ENCODE assay signal across 9 mouse cellular contexts in the genomic region with DNA sequence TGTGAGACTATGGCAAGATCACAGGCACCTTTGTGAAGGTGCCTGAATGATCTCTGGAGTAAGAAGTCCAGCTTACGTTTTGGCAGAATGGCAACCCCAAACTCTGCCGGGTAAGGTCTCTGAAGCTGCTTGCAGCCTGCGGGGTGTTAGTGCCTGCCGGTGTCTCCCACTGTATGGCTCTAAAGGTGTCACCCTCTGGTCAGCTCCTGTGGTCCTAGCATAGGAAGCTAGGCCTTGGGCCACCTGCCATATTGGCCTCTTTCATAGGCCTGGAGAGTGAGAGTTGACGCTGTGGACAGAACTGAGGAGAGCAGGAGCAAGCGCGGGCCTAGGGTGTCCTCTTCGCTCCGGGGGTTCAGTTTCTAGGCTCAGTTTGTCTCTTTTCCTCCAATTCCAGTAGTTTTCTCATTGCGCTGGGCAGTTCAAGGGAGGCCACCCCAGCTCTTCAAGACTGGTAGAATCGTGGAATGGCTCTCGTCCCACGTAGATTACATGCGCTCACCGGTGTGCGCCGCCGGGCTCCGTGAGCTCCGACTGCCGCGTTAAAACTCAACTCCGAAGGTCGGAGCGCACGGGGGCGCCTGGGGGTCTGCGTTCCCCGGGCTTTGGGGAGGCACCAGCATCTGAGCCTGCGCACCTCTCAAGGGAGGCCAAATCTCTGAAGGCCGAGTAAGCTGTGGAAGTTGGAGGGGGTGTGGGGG. TPM values are rescaled to one million over a fixed set of nuclear protein-coding genes. Genes with fewer than 3 reads are reported as not detected.
A peak's percentile ranks its signal among the peaks of the same experiment; 100 is the strongest.
DNase-seq lines count a peak whose midpoint lies in the region; ATAC-seq and TF ChIP-seq lines count a peak whose summit lies in the region.
"Had no signal": no experiment of that assay in that cellular context is flagged by ENCODE, and none has a peak within 500 bp of the region (broad histone marks: within the 10 kb centered on the region; RNA-seq: fewer than 3 reads in every experiment).

No protein-coding gene starts in this region.

- peak overlapping the region; percentile 98 for H3K4me2 ChIP-seq in heart, embryonic 15.5 days
- peak overlapping the region; percentile 89 for H3K4me2 ChIP-seq in midbrain, embryonic 12.5 days (replicated peaks)

- no peak for ATAC-seq in heart, embryonic 15.5 days (replicated peaks; ENCODE audit: insufficient number of reproducible peaks, insufficient read depth, low FRiP score, low read depth)
- no peak for ATAC-seq in midbrain, embryonic 12.5 days (ENCODE audit: low FRiP score, low read depth)
- ATAC-seq: Patski had no signal

- peaks cover 31% of the 10 kb centered on the region for H3K27me3 ChIP-seq in thymus, adult 2 months (ENCODE audit: control insufficient read depth, insufficient read depth, low read length)
- peaks cover 65% of the 10 kb centered on the region for H3K27me3 ChIP-seq in heart, embryonic 15.5 days
- H3K27me3 ChIP-seq in midbrain, embryonic 12.5 days, result peaks cover 33% of the 10 kb centered on the region
- H3K27me3 ChIP-seq: Patski had no signal

- H3K9ac ChIP-seq in heart, embryonic 15.5 days, result peak overlapping the region; percentile 12; the same call in 1 of the 2 replicates
- peak overlapping the region; percentile 62 for H3K9ac ChIP-seq in midbrain, embryonic 12.5 days (replicated peaks)

- H3K36me3 ChIP-seq in thymus, adult 2 months (ENCODE audit: control insufficient read depth, insufficient read depth, low read length), result no peaks in the 10 kb centered on the region
- H3K36me3 ChIP-seq in heart, embryonic 15.5 days, result no peaks in the 10 kb centered on the region
- no peaks in the 10 kb centered on the region for H3K36me3 ChIP-seq in midbrain, embryonic 12.5 days

- no peak for TF ChIP-seq POLR2A in thymus, adult 2 months (IDR thresholded peaks at IDR 0.05; ENCODE audit: control insufficient read depth, extremely low read depth, insufficient read depth, low read length, poor library complexity)

- H3K4me3 ChIP-seq in thymus, adult 2 months (ENCODE audit: control insufficient read depth, insufficient read depth, low read length), result peak overlapping the region; percentile 1
- H3K4me3 ChIP-seq in heart, embryonic 15.5 days, result peak overlapping the region; percentile 83
- peak overlapping the region; percentile 90 for H3K4me3 ChIP-seq in midbrain, embryonic 12.5 days

- no peak for TF ChIP-seq CTCF in thymus, adult 2 months (IDR thresholded peaks at IDR 0.05; ENCODE audit: borderline replicate concordance, control insufficient read depth, extremely low read depth, insufficient read depth, low read length, poor library complexity)

- 64% methylated on average over 31 of the region's 31 CpGs for WGBS in thymus, adult 2 months
- WGBS in heart, embryonic 15.5 days, result 21% methylated on average over 31 of the region's 31 CpGs
- under 1% methylated on average over 31 of the region's 31 CpGs for WGBS in midbrain, embryonic 12.5 days

- DNase-seq in thymus, adult 2 months, result no peak
- no peak for DNase-seq in thymus, adult 18-20 months
- peak; percentile 28 to 65 for DNase-seq in kidney, postnatal 36 days
- DNase-seq in layer of hippocampus, adult 9-11 months, result no peak
- DNase-seq in right cerebral cortex, postnatal 36 days (ENCODE audit: low spot score in 2 of 2), result no peak
- DNase-seq in c-Kit-positive CD71-positive TER-119-positive erythroid progenitor cells, embryonic 14.5 days (ENCODE audit: low spot score), result no peak

- H3K4me1 ChIP-seq in thymus, adult 2 months (replicated peaks; ENCODE audit: control insufficient read depth, insufficient read depth, low read length), result peaks cover 24% of the 10 kb centered on the region
- H3K4me1 ChIP-seq in heart, embryonic 15.5 days (replicated peaks), result peaks cover 59% of the 10 kb centered on the region
- H3K4me1 ChIP-seq in midbrain, embryonic 12.5 days, result peaks cover 67% of the 10 kb centered on the region

- no peaks in the 10 kb centered on the region for H3K9me3 ChIP-seq in heart, embryonic 15.5 days (replicated peaks)
- H3K9me3 ChIP-seq in midbrain, embryonic 12.5 days, result no peaks in the 10 kb centered on the region

- no peak overlapping the region for H3K27ac ChIP-seq in thymus, adult 2 months (ENCODE audit: control insufficient read depth, insufficient read depth, low read length)
- H3K27ac ChIP-seq in heart, embryonic 15.5 days, result peak overlapping the region; percentile 17; the same call in 1 of the 2 replicates
- peak overlapping the region; percentile 98 for H3K27ac ChIP-seq in midbrain, embryonic 12.5 days (replicated peaks)

RNA-seq across cellular contexts. Expression of a gene that starts 1.1 kb away (rescaled TPM):
- 8.1 and 8.4 TPM in 2 replicates for polyA plus RNA-seq in thymus, adult 2 months (2012; rRNA removed)
- polyA plus RNA-seq in heart, embryonic 15.5 days (2015; fragmentation: Nextera tagmentation; extraction: Ambion mirVana), result 3.0 and 5.4 TPM in 2 replicates
- 19.4 and 22.4 TPM in 2 replicates for polyA plus RNA-seq in midbrain, embryonic 12.5 days (2016; fragmentation: Nextera tagmentation; extraction: Ambion mirVana)

RNA-seq across cellular contexts. Expression of a gene that starts 29.0 kb away (rescaled TPM):
- polyA plus RNA-seq in thymus, adult 2 months (2012; rRNA removed), result 0.51 and 0.68 TPM in 2 replicates
- polyA plus RNA-seq in heart, embryonic 15.5 days (2015; fragmentation: Nextera tagmentation; extraction: Ambion mirVana), result 0.70 and 0.83 TPM in 2 replicates
- 0.52 TPM in 1 of 2 replicates, not detected in the other for polyA plus RNA-seq in midbrain, embryonic 12.5 days (2016; fragmentation: Nextera tagmentation; extraction: Ambion mirVana)

Comparison
In these comparisons a context has a peak if more than half of its experiments do, and no peak if none do; other contexts are left out.
1. DNase-seq: peak in kidney, postnatal 36 days (2 of 2); none in thymus, adult 2 months (single experiment), thymus, adult 18-20 months (0 of 2), layer of hippocampus, adult 9-11 months (single experiment), right cerebral cortex, postnatal 36 days (0 of 2) and c-Kit-positive CD71-positive TER-119-positive erythroid progenitor cells, embryonic 14.5 days (single experiment).
2. H3K4me3 ChIP-seq: peak in every context shown above with its lines; median percentile 90 in midbrain, embryonic 12.5 days; 83 in heart, embryonic 15.5 days; 1 in thymus, adult 2 months.